Mouse (Mus musculus) ES-E14 (cell line): ENCODE data around the gene Zfp687.

Experiments
- CHD2 ChIP-seq: IDR thresholded peaks from 2 replicates; pipeline ENCODE4 v1.6.1; 2014; ENCODE audit warnings: mild to moderate bottlenecking, low read depth, low read length, inconsistent platforms
- HCFC1 ChIP-seq: IDR thresholded peaks from 2 replicates; pipeline ENCODE4 v1.6.1; 2012; ENCODE audit warnings: low read length, inconsistent platforms, borderline replicate concordance; ENCODE audit not compliant: insufficient read depth
- MAFK ChIP-seq: IDR thresholded peaks from 2 replicates; pipeline ENCODE4 v1.6.1; 2014; ENCODE audit warnings: mild to moderate bottlenecking, low read depth, low read length, inconsistent platforms; ENCODE audit not compliant: insufficient read depth
- ZC3H11A ChIP-seq: IDR thresholded peaks from 2 replicates; pipeline ENCODE4 v1.6.1; 2012; ENCODE audit warnings: low read depth, mild to moderate bottlenecking, inconsistent platforms, low read length, borderline replicate concordance
- ZNF384 ChIP-seq: IDR thresholded peaks from 2 replicates; pipeline ENCODE4 v1.6.1; 2012; ENCODE audit warnings: low read depth, low read length, inconsistent platforms

DNA sequence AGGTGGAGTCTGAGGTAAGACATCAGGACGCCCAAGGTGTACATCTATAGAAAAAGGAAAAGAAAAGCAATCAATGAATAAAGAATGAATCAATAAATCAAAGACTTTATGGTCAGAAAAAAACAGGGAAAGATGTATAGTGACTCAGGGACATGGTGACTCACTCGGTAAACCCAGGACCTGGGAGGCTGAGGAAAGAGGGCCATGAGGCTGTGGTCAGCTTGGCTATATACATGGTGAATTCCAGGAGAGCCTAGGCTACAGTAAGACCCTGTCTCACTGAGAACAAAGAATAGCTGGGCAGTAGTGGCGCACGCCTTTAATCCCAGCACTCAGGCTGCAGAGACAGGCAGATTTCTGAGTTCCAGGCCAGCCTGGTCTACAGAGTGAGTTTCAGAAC lies 48.5 kb upstream of the Zfp687 start:
- no peak for TF ChIP-seq ZNF384
- no peak for TF ChIP-seq HCFC1
- no peak for TF ChIP-seq CHD2
- no peak for TF ChIP-seq MAFK
- TF ChIP-seq ZC3H11A: no peak
